Mouse (Mus musculus) layer of hippocampus, adult 2 months (tissue): ENCODE measurements around the gene Slc10a7. TPM values are rescaled to one million over a fixed set of nuclear protein-coding genes. Genes with fewer than 3 reads are reported as not detected.

Experiments
- DNase-seq, 2 experiments: peaks; one replicate each; pipeline ENCODE4 v3.0.0; 2022; ENCODE audit warnings: low spot score in 2 of 2
- H3K27ac ChIP-seq: fragments of 200-600 bp; 2 replicates; pipeline ENCODE4 v1.8.1; 2022
- H3K4me3 ChIP-seq: fragments of 200-600 bp; 2 replicates; pipeline ENCODE4 v1.8.1; 2022; ENCODE audit warnings: mild to moderate bottlenecking
- CTCF ChIP-seq: fragments of 200-600 bp; conservative IDR thresholded peaks from 2 replicates; pipeline ENCODE4 v1.8.1; 2022; ENCODE audit warnings: antibody characterized with exemption, mild to moderate bottlenecking, moderate library complexity
- total RNA-seq, 2 experiments: library from RNA; stranded (reverse); gene quantifications; 2 replicates each; pipeline ENCODE4 v1.2.3; 2021

Gene Slc10a7
- total RNA-seq, 2 experiments from 2014 or later = 7.2 to 7.9 TPM

GRCm38 (mm10) chr8:78561620-78562019, 52.5 kb downstream of the Slc10a7 start:
- no peak for DNase-seq
- TF ChIP-seq CTCF = peak; percentile 50
- H3K27ac ChIP-seq = no peak overlapping the region

DNA sequence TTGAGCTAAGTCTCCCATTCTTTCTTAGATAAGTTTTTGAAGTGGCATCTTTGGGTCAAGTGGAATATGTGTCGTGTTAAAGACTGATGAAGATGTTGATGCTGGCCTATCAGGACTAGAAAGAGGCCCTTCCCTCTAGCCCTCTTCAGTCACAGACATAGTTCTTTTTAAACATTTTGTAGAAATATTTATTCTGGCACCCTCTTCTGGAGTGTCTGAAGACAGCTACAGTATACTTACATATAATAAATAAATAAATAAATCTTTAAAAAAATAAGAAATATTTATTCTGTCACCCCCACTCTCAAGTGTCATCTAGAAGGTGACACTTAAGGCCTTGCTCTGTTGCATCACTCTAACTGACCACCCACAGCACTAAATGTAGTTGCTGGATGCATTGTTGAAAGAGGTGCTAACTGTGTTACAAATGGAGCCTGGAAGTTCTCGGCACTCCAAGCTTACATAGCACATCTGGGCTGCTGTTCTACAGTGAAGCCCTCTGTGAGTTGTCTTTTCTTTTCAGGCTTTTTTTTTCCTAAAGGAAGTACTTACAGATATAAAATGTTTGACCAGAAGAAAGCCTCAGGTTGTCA, 54.4 kb downstream of the Slc10a7 start:
- H3K27ac ChIP-seq = no peak overlapping the region

More at GRCm38 (mm10) chr8:78561620-78562019, 52.5 kb downstream of the Slc10a7 start:
- no peak overlapping the region for H3K4me3 ChIP-seq

DNA sequence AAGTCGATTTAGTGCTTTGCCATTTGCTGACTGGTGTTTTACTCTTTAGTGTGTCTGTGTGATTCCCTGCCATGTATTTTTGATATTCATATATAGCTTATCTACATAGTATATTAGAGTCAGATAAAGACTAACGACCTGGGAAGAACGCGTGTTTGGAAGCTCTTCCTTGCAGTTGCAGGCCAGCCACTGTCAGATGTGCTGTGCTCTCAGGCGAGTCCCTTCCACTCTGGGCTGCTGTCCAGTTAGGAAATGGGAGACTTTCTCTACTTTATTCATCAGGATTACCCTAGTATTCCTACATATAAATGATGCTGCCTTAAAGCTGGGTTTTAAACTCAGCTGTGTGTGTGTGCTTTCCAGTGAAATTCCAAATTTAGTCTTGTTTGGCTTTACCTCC, 55.1 kb downstream of the Slc10a7 start:
- no peak for TF ChIP-seq CTCF
- H3K4me3 ChIP-seq = no peak overlapping the region
- H3K27ac ChIP-seq = no peak overlapping the region
- no peak for DNase-seq

More for the DNA sequence above, 54.4 kb downstream of the Slc10a7 start:
- DNase-seq = no peak
- H3K4me3 ChIP-seq = no peak overlapping the region
- no peak for TF ChIP-seq CTCF

GRCm38 (mm10) chr8:78568196-78568595, 59.0 kb downstream of the Slc10a7 start:
- no peak for DNase-seq
- TF ChIP-seq CTCF = no peak
- Histone ChIP-seq H3K4me3 (no peak overlapping the region), H3K27ac (no peak overlapping the region)

GRCm38 (mm10) chr8:78571528-78571927, 62.4 kb downstream of the Slc10a7 start:
- H3K27ac ChIP-seq = no peak overlapping the region
- no peak for TF ChIP-seq CTCF
- no peak overlapping the region for H3K4me3 ChIP-seq
- no peak for DNase-seq

- DNase-seq = no peak
These were observed 65.1 kb downstream of the Slc10a7 start for GRCm38 (mm10) chr8:78574207-78574606.

GRCm38 (mm10) chr8:78577569-78577968, 68.4 kb downstream of the Slc10a7 start:
- no peak for DNase-seq
- no peak overlapping the region for H3K27ac ChIP-seq
- no peak overlapping the region; the same call in 1 of the 2 replicates for H3K4me3 ChIP-seq
- no peak for TF ChIP-seq CTCF

More at GRCm38 (mm10) chr8:78574207-78574606, 65.1 kb downstream of the Slc10a7 start:
- Histone ChIP-seq H3K27ac (no peak overlapping the region), H3K4me3 (no peak overlapping the region)
- no peak for TF ChIP-seq CTCF

DNA sequence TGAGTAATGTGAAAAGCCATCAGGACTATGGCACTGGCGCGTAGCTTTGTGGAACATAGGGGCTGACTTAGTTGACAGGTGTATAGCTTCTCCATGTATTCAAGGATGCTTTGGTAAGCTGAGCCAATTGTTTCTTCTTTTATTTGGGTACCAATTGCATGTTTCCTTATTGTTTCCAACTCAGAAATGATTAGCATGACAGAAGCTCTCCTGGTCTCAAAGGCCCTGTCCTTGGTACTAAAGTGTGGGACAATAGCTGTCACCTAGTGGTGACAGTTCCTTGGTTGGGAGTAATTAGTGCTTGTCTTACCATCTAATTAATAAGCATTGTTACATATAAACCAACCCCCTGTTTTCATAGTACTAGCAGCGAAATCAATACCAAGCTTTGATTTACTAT, 68.9 kb downstream of the Slc10a7 start:
- no peak for TF ChIP-seq CTCF
- DNase-seq = no peak

DNA sequence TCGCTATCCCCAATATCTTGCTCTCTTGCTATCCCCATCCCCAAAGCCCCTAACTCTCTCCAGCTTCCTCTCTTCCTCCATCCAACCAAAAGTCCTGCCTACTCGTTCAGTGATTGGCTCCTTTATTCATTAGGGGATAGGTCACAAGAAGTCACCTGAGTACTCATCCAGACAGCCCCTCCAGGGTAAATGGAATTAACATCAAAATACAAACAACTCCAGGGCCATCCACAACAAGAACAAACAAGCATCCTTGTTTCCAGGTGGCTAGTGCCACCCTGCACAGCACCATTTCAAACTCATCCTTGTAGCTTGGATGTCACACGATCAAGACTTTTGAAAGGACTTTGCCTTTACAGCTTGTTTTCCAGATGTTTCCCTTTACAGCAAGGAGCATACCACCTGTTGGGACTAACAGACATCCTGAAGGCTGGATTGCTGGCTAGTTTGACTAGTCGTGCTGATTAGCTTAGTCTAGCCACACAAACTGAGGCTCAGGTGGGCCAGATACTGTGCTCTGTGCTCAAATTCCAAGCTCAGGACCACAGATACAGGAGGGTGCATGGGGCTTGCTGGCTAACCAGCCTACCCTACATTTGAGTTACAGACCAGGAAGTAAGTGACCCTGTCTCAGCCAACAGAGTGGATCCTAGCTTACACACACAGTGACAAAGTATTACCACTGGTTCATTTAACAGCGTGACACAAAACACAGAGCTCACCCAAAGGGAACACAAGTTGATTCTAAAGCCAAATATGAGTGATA, 75.0 kb downstream of the Slc10a7 start:
- no peak for DNase-seq
- H3K4me3 ChIP-seq = no peak overlapping the region
- H3K27ac ChIP-seq = no peak overlapping the region
- no peak for TF ChIP-seq CTCF

More for the DNA sequence above, 68.9 kb downstream of the Slc10a7 start:
- no peak overlapping the region for H3K27ac ChIP-seq
- H3K4me3 ChIP-seq = no peak overlapping the region; the same call in 1 of the 2 replicates

- no peak overlapping the region for H3K27ac ChIP-seq
- no peak for TF ChIP-seq CTCF
- no peak overlapping the region for H3K4me3 ChIP-seq
- DNase-seq = no peak
These were observed 75.7 kb downstream of the Slc10a7 start for GRCm38 (mm10) chr8:78584863-78585262.

- Histone ChIP-seq H3K4me3 (no peak overlapping the region), H3K27ac (no peak overlapping the region)
- DNase-seq = no peak
- TF ChIP-seq CTCF = no peak
These were observed 86.3 kb downstream of the Slc10a7 start for GRCm38 (mm10) chr8:78595481-78595908.

GRCm38 (mm10) chr8:78598237-78598636, 89.1 kb downstream of the Slc10a7 start:
- no peak overlapping the region for H3K27ac ChIP-seq
- H3K4me3 ChIP-seq = no peak overlapping the region
- no peak for TF ChIP-seq CTCF
- no peak for DNase-seq

GRCm38 (mm10) chr8:78603084-78603483, 93.9 kb downstream of the Slc10a7 start:
- Histone ChIP-seq H3K4me3 (no peak overlapping the region), H3K27ac (no peak overlapping the region)
- no peak for DNase-seq
- no peak for TF ChIP-seq CTCF

GRCm38 (mm10) chr8:78604426-78604825, 95.3 kb downstream of the Slc10a7 start:
- H3K27ac ChIP-seq = no peak overlapping the region
- TF ChIP-seq CTCF = no peak
- H3K4me3 ChIP-seq = no peak overlapping the region
- DNase-seq = no peak
